Mouse (Mus musculus): ENCODE measurements around the gene Nrbp1. TPM values are rescaled to one million over a fixed set of nuclear protein-coding genes. Genes with fewer than 3 reads are reported as not detected.
"Not testable (repeated sequence)": the region's sequence is repeated elsewhere in the genome, so short reads cannot be mapped to it uniquely, and the experiment has no call there.

Gene Nrbp1
- polyA plus RNA-seq, 1 experiment from 2014 or later, result 167 TPM

- Histone ChIP-seq H3K27ac (no peak overlapping the region), H3K4me2 (no peak overlapping the region), H3K9me3 (0 out of 2 replicates have a peak, but pooled peaks cover 3% of the 10 kb centered on the region), H3K4me3 (no peak overlapping the region), H3K27me3 (no peaks in the 10 kb centered on the region), H3K4me1 (peaks cover 33% of the 10 kb centered on the region), H3K9ac (no peak overlapping the region), H3K36me3 (peaks cover 75% of the 10 kb centered on the region)
- ATAC-seq (ENCODE audit: borderline replicate concordance, extremely low read depth, low FRiP score, low TSS enrichment), result no peak
- WGBS, result 79% methylated on average over 5 of the region's 5 CpGs
Measured at GRCm38 (mm10) chr5:31198616-31199320, 41.9 kb upstream of the Nrbp1 start.

- no peak overlapping the region for H3K4me3 ChIP-seq
- 0 out of 2 replicates have a peak, but pooled peaks cover 3% of the 10 kb centered on the region for H3K9me3 ChIP-seq
- H3K27ac ChIP-seq, result no peak overlapping the region
- ATAC-seq (ENCODE audit: borderline replicate concordance, extremely low read depth, low FRiP score, low TSS enrichment), result no peak
- peaks cover 26% of the 10 kb centered on the region for H3K4me1 ChIP-seq
- no peak overlapping the region for H3K9ac ChIP-seq
- peaks cover 79% of the 10 kb centered on the region for H3K36me3 ChIP-seq
- H3K4me2 ChIP-seq, result no peak overlapping the region
- 90% methylated on average over 19 of the region's 19 CpGs for WGBS
- H3K27me3 ChIP-seq, result no peaks in the 10 kb centered on the region
Measured at GRCm38 (mm10) chr5:31199321-31199892, 41.3 kb upstream of the Nrbp1 start.

- Histone ChIP-seq H3K4me2 (no peak overlapping the region), H3K27ac (no peak overlapping the region), H3K36me3 (peaks cover 79% of the 10 kb centered on the region), H3K4me3 (no peak overlapping the region), H3K9ac (no peak overlapping the region), H3K4me1 (peaks cover 22% of the 10 kb centered on the region), H3K9me3 (0 out of 2 replicates have a peak, but pooled peaks cover 3% of the 10 kb centered on the region), H3K27me3 (no peaks in the 10 kb centered on the region)
- no peak for ATAC-seq (ENCODE audit: borderline replicate concordance, extremely low read depth, low FRiP score, low TSS enrichment)
- 72% methylated on average over 9 of the region's 9 CpGs for WGBS
Measured at GRCm38 (mm10) chr5:31199893-31200292, 40.8 kb upstream of the Nrbp1 start.

- Histone ChIP-seq H3K9ac (no peak overlapping the region), H3K4me3 (no peak overlapping the region; the same call in 1 of the 2 replicates)
- no peak for ATAC-seq (ENCODE audit: borderline replicate concordance, extremely low read depth, low FRiP score, low TSS enrichment)
Measured at GRCm38 (mm10) chr5:31200327-31200768, 40.3 kb upstream of the Nrbp1 start.

GRCm38 (mm10) chr5:31201042-31201741 lies 39.5 kb upstream of the Nrbp1 start:
- H3K36me3 ChIP-seq, result peaks cover 79% of the 10 kb centered on the region
- H3K4me1 ChIP-seq, result peaks cover 22% of the 10 kb centered on the region
- peak overlapping the region; percentile 77 for H3K4me2 ChIP-seq
- H3K4me3 ChIP-seq, result peak overlapping the region; percentile 80
- H3K9me3 ChIP-seq, result 0 out of 2 replicates have a peak, but pooled peaks cover 3% of the 10 kb centered on the region
- H3K27ac ChIP-seq, result peak overlapping the region; percentile 79
- no peaks in the 10 kb centered on the region for H3K27me3 ChIP-seq
- WGBS, result 12% methylated on average over 13 of the region's 13 CpGs
- H3K9ac ChIP-seq, result peak overlapping the region; percentile 82
- ATAC-seq (ENCODE audit: borderline replicate concordance, extremely low read depth, low FRiP score, low TSS enrichment), result no peak

More at GRCm38 (mm10) chr5:31200327-31200768, 40.3 kb upstream of the Nrbp1 start:
- Histone ChIP-seq H3K27me3 (no peaks in the 10 kb centered on the region), H3K4me2 (peak overlapping the region; percentile 77; the same call in 1 of the 2 replicates), H3K36me3 (peaks cover 79% of the 10 kb centered on the region), H3K27ac (no peak overlapping the region), H3K4me1 (peaks cover 22% of the 10 kb centered on the region), H3K9me3 (0 out of 2 replicates have a peak, but pooled peaks cover 3% of the 10 kb centered on the region)
- 90% methylated on average over 27 of the region's 27 CpGs for WGBS

- Histone ChIP-seq H3K4me1 (peaks cover 22% of the 10 kb centered on the region), H3K27ac (peak within 1 kb of the TSS; percentile 83), H3K9ac (peak within 1 kb of the TSS; percentile 82), H3K36me3 (peaks cover 76% of the 10 kb centered on the region), H3K4me2 (peak within 1 kb of the TSS; percentile 77), H3K4me3 (peak within 1 kb of the TSS; percentile 80), H3K27me3 (no peaks in the 10 kb centered on the region), H3K9me3 (0 out of 2 replicates have a peak, but pooled peaks cover 3% of the 10 kb centered on the region)
- ATAC-seq (ENCODE audit: borderline replicate concordance, extremely low read depth, low FRiP score, low TSS enrichment), result peak; percentile 97
- WGBS, result under 1% methylated on average over 42 of the region's 53 CpGs
Measured at GRCm38 (mm10) chr5:31201742-31202590, 38.7 kb upstream of the Nrbp1 start, which contains the start of gene Zfp513. Gene Zfp513 (minus strand): TSS chr5:31202303.

GRCm38 (mm10) chr5:31202933-31203332 lies 37.7 kb upstream of the Nrbp1 start:
- WGBS, result 82% methylated on average over 7 of the region's 7 CpGs
- peaks cover 22% of the 10 kb centered on the region for H3K4me1 ChIP-seq
- 0 out of 2 replicates have a peak overlapping the region, but pooled peaks have one; percentile 82 for H3K9ac ChIP-seq
- peak overlapping the region; percentile 80 for H3K4me3 ChIP-seq
- peak overlapping the region; percentile 83 for H3K27ac ChIP-seq
- 0 out of 2 replicates have a peak, but pooled peaks cover 3% of the 10 kb centered on the region for H3K9me3 ChIP-seq
- no peak for ATAC-seq (ENCODE audit: borderline replicate concordance, extremely low read depth, low FRiP score, low TSS enrichment)
- peaks cover 76% of the 10 kb centered on the region for H3K36me3 ChIP-seq
- peak overlapping the region; percentile 74 for H3K4me2 ChIP-seq
- no peaks in the 10 kb centered on the region for H3K27me3 ChIP-seq

GRCm38 (mm10) chr5:31203866-31204265 lies 36.8 kb upstream of the Nrbp1 start:
- Histone ChIP-seq H3K4me2 (no peak overlapping the region), H3K9me3 (0 out of 2 replicates have a peak, but pooled peaks cover 3% of the 10 kb centered on the region), H3K4me3 (no peak overlapping the region), H3K36me3 (peaks cover 66% of the 10 kb centered on the region), H3K9ac (no peak overlapping the region), H3K27ac (no peak overlapping the region), H3K27me3 (no peaks in the 10 kb centered on the region), H3K4me1 (peaks cover 22% of the 10 kb centered on the region)
- 87% methylated on average over 2 of the region's 2 CpGs for WGBS
- ATAC-seq (ENCODE audit: borderline replicate concordance, extremely low read depth, low FRiP score, low TSS enrichment), result no peak

GRCm38 (mm10) chr5:31204421-31204820 lies 36.2 kb upstream of the Nrbp1 start:
- no peak for ATAC-seq (ENCODE audit: borderline replicate concordance, extremely low read depth, low FRiP score, low TSS enrichment)
- Histone ChIP-seq H3K9ac (no peak overlapping the region), H3K9me3 (0 out of 2 replicates have a peak, but pooled peaks cover 3% of the 10 kb centered on the region), H3K4me1 (peaks cover 22% of the 10 kb centered on the region), H3K4me2 (no peak overlapping the region), H3K27me3 (no peaks in the 10 kb centered on the region), H3K4me3 (no peak overlapping the region), H3K27ac (no peak overlapping the region), H3K36me3 (peaks cover 61% of the 10 kb centered on the region)
- 92% methylated on average over 6 of the region's 6 CpGs for WGBS

GRCm38 (mm10) chr5:31216554-31216953 lies 24.1 kb upstream of the Nrbp1 start:
- H3K4me2 ChIP-seq; ATAC-seq (ENCODE audit: borderline replicate concordance, extremely low read depth, low FRiP score, low TSS enrichment); H3K9me3 ChIP-seq; H3K4me3 ChIP-seq; H3K27me3 ChIP-seq; H3K27ac ChIP-seq; H3K36me3 ChIP-seq; H3K9ac ChIP-seq: not testable (repeated sequence)
- peaks cover 12% of the 10 kb centered on the region for H3K4me1 ChIP-seq
- WGBS, result 86% methylated on average over 6 of the region's 6 CpGs

GRCm38 (mm10) chr5:31218294-31218693 lies 22.4 kb upstream of the Nrbp1 start:
- no peaks in the 10 kb centered on the region for H3K9me3 ChIP-seq
- H3K4me2 ChIP-seq, result peak overlapping the region; percentile 73; the same call in 1 of the 2 replicates
- peak overlapping the region; percentile 55; the same call in 1 of the 2 replicates for H3K27ac ChIP-seq
- ATAC-seq (ENCODE audit: borderline replicate concordance, extremely low read depth, low FRiP score, low TSS enrichment), result no peak
- 55% methylated on average over 7 of the region's 7 CpGs for WGBS
- H3K4me1 ChIP-seq, result peaks cover 14% of the 10 kb centered on the region
- no peaks in the 10 kb centered on the region for H3K27me3 ChIP-seq
- H3K9ac ChIP-seq, result no peak overlapping the region
- H3K4me3 ChIP-seq, result 0 out of 2 replicates have a peak overlapping the region, but pooled peaks have one; percentile 3
- no peaks in the 10 kb centered on the region for H3K36me3 ChIP-seq

All from lung, embryonic 15.5 days (tissue).